Mouse (Mus musculus): ENCODE data around the gene Tacc2.

DNA sequence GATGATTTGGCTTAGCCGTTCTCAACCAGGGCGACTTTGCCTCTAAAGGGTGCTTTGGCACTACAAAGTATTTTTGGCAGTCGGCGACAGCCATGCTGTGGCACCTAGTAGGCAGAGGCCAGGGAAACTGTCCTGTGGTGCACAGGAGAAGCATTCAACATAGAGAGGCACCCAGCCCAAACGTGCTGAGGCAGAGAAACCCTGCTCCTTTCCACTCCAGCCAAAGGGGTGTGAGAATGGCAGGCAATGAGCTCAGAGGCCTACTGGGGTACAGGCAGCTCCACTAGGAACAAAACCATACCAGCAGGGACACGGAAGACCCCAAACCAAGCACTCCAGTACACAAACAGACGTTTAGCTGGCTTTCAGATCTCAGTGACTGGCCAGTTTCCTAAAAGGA lies 37.1 kb upstream of the Tacc2 start:
- TF ChIP-seq CTCF (IDR thresholded peaks at IDR 0.05; ENCODE audit: low read depth, low read length) = no peak
- no peak for TF ChIP-seq POLR2A (IDR thresholded peaks at IDR 0.05; ENCODE audit: extremely low read depth, insufficient read depth, low read length)

Data from liver, adult 2 months (tissue).